Comparison of ENCODE assay signal across 8 mouse cellular contexts in the genomic region with DNA sequence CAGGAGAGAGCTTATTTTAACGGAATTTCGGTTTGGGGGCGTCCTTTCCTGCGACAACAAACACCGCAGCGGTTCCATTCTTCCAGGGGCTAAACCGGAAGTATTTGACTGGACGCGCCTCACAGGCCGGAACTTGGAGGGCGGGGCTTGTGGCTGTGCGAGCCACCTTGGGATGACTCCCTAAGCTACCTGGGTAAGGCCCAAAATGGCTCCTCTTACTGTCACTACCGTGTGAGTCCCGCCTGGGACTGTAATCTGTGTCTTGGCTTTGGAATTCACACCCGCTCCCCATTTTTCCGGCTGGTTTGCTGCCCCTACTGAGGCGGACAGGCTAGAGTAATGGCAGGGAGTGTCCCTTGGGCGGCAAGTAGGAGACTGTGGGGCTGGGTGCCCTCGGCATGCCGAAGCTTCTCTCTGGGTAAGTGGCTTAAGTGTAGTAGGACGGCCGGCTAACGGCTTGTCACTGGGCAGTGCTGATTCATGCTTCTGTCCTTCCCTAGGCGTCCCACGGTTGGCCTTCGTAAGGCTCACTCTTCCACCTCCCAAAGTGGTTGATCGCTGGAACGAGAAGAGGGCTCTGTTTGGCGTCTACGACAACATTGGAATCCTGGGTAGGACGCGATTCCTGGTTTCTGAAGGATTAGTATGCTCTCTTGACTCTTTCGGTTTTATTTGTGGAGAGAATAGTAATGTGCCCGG. TPM values are rescaled to one million over a fixed set of nuclear protein-coding genes. Genes with fewer than 3 reads are reported as not detected.
DNase-seq lines count a peak whose midpoint lies in the region; ATAC-seq lines count a peak whose summit lies in the region.

No protein-coding gene starts in this region.

- H3K4me2 ChIP-seq in heart, embryonic 14.5 days (ENCODE audit: low read length), result peak overlapping the region; percentile 90
- peak overlapping the region; percentile 75 for H3K4me2 ChIP-seq in liver, embryonic 13.5 days
- peak overlapping the region; percentile 74 for H3K4me2 ChIP-seq in stomach, embryonic 16.5 days (ENCODE audit: low read depth, low read length)

- H3K4me3 ChIP-seq in brown adipose tissue, adult 24 weeks (ENCODE audit: insufficient read depth, low read depth, low read length), result peak overlapping the region; percentile 83
- peak overlapping the region; percentile 55 to 80 for H3K4me3 ChIP-seq in heart, embryonic 14.5 days (ENCODE audit: control insufficient read depth in 1 of 2, insufficient read depth in 1 of 2, low read depth in 1 of 2, low read length in 2 of 2)
- peak overlapping the region; percentile 83 for H3K4me3 ChIP-seq in liver, embryonic 13.5 days (replicated peaks)
- H3K4me3 ChIP-seq in stomach, embryonic 16.5 days (replicated peaks; ENCODE audit: low read length), result peak overlapping the region; percentile 91

- H3K27me3 ChIP-seq in heart, embryonic 14.5 days (ENCODE audit: control insufficient read depth, insufficient read depth, low read length), result no peaks in the 10 kb centered on the region
- no peaks in the 10 kb centered on the region for H3K27me3 ChIP-seq in liver, embryonic 13.5 days
- H3K27me3 ChIP-seq in stomach, embryonic 16.5 days (ENCODE audit: control insufficient read depth, insufficient read depth, low read length), result no peaks in the 10 kb centered on the region

- ATAC-seq in heart, embryonic 14.5 days (ENCODE audit: insufficient number of reproducible peaks, insufficient read depth, low FRiP score, low read depth), result peak; percentile 92; the same call in 1 of the 2 replicates
- ATAC-seq in liver, embryonic 13.5 days (ENCODE audit: low read depth), result peak; percentile 88
- ATAC-seq in stomach, embryonic 16.5 days (ENCODE audit: insufficient read depth, low FRiP score), result peak; percentile 95

- peaks cover 55% of the 10 kb centered on the region for H3K36me3 ChIP-seq in heart, embryonic 14.5 days (ENCODE audit: control insufficient read depth, insufficient read depth, low read length)
- peaks cover 51% of the 10 kb centered on the region for H3K36me3 ChIP-seq in liver, embryonic 13.5 days
- H3K36me3 ChIP-seq in stomach, embryonic 16.5 days (ENCODE audit: control insufficient read depth, insufficient read depth, low read length), result peaks cover 14% of the 10 kb centered on the region; the same call in 1 of the 2 replicates

- peak; percentile 92 for DNase-seq in CD4-positive, CD25-positive, alpha-beta regulatory T cell, adult 2 months (ENCODE audit: low read depth, low spot score)
- peak; percentile 57 for DNase-seq in fibroblast of lung, adult 2 months (ENCODE audit: low read depth)
- peak; percentile 95 for DNase-seq in kidney, postnatal 14 days
- peak; percentile 89 for DNase-seq in liver, embryonic 13.5 days
- DNase-seq in neural tube, embryonic 10.5 days (ENCODE audit: extremely low spot score, low spot score), result peak; percentile 92

- H3K9me3 ChIP-seq in heart, embryonic 14.5 days (ENCODE audit: control insufficient read depth, low read length), result no peaks in the 10 kb centered on the region
- H3K9me3 ChIP-seq in liver, embryonic 13.5 days (replicated peaks), result no peaks in the 10 kb centered on the region
- no peaks in the 10 kb centered on the region for H3K9me3 ChIP-seq in stomach, embryonic 16.5 days (replicated peaks; ENCODE audit: control insufficient read depth, low read length)

- peak overlapping the region; percentile 94 for H3K27ac ChIP-seq in brown adipose tissue, adult 24 weeks (replicated peaks; ENCODE audit: low read depth, low read length)
- H3K27ac ChIP-seq in heart, embryonic 14.5 days (replicated peaks in 1 of 2; ENCODE audit: control insufficient read depth in 1 of 2, insufficient read depth in 1 of 2, low read depth in 2 of 2, low read length in 2 of 2), result peak overlapping the region; percentile 93 to 100
- peak overlapping the region; percentile 100 for H3K27ac ChIP-seq in liver, embryonic 13.5 days
- H3K27ac ChIP-seq in stomach, embryonic 16.5 days (ENCODE audit: low read length), result peak overlapping the region; percentile 100

- H3K9ac ChIP-seq in heart, embryonic 14.5 days (ENCODE audit: low read length), result peak overlapping the region; percentile 92
- H3K9ac ChIP-seq in liver, embryonic 13.5 days, result peak overlapping the region; percentile 92
- peak overlapping the region; percentile 89 for H3K9ac ChIP-seq in stomach, embryonic 16.5 days (ENCODE audit: low read length)

- 0 out of 2 replicates have a peak, but pooled peaks cover 2% of the 10 kb centered on the region for H3K4me1 ChIP-seq in brown adipose tissue, adult 24 weeks (ENCODE audit: control insufficient read depth, insufficient read depth, insufficient read length, low read length)
- peaks cover 2 to 21% of the 10 kb centered on the region in 2 experiments; a peak in 2 of 4 replicates for H3K4me1 ChIP-seq in heart, embryonic 14.5 days (ENCODE audit: control insufficient read depth in 2 of 2, insufficient read depth in 2 of 2, low read length in 2 of 2)
- peaks cover 46% of the 10 kb centered on the region for H3K4me1 ChIP-seq in liver, embryonic 13.5 days (replicated peaks)
- H3K4me1 ChIP-seq in stomach, embryonic 16.5 days (ENCODE audit: control insufficient read depth, insufficient read depth, low read length), result peaks cover 15% of the 10 kb centered on the region

- WGBS in heart, embryonic 14.5 days, result under 1% methylated on average over 34 of the region's 34 CpGs
- under 1% methylated on average over 34 of the region's 34 CpGs for WGBS in liver, embryonic 13.5 days (ENCODE audit: insufficient replicate concordance)
- under 1% methylated on average over 34 of the region's 34 CpGs for WGBS in stomach, embryonic 16.5 days

RNA-seq across cellular contexts. Expression of a gene that starts 0.6 kb away (rescaled TPM):
- 316 and 439 TPM in 2 replicates for polyA plus RNA-seq in brown adipose tissue, adult 24 weeks (2012; ENCODE audit: insufficient read depth, insufficient read length, missing spikeins)
- 261 and 264 TPM in 2 replicates for polyA plus RNA-seq in heart, embryonic 14.5 days (2014; fragmentation: Nextera tagmentation; extraction: Ambion mirVana)
- 217 and 225 TPM in 2 replicates for polyA plus RNA-seq in liver, embryonic 13.5 days (2015; fragmentation: Nextera tagmentation; extraction: Ambion mirVana)
- 212 and 232 TPM in 2 replicates for polyA plus RNA-seq in stomach, embryonic 16.5 days (2015; fragmentation: Nextera tagmentation; extraction: Ambion mirVana)

RNA-seq across cellular contexts. Expression of a gene that starts 0.7 kb away (rescaled TPM):
- polyA plus RNA-seq in brown adipose tissue, adult 24 weeks (2012; ENCODE audit: insufficient read depth, insufficient read length, missing spikeins), result 7.5 and 9.2 TPM in 2 replicates
- polyA plus RNA-seq in heart, embryonic 14.5 days (2014; fragmentation: Nextera tagmentation; extraction: Ambion mirVana), result 66.0 and 67.5 TPM in 2 replicates
- 94.5 and 101 TPM in 2 replicates for polyA plus RNA-seq in liver, embryonic 13.5 days (2015; fragmentation: Nextera tagmentation; extraction: Ambion mirVana)
- polyA plus RNA-seq in stomach, embryonic 16.5 days (2015; fragmentation: Nextera tagmentation; extraction: Ambion mirVana), result 90.3 and 102 TPM in 2 replicates

RNA-seq across cellular contexts. Expression of a gene that starts 23.2 kb away (rescaled TPM):
- 5.4 and 7.7 TPM in 2 replicates for polyA plus RNA-seq in brown adipose tissue, adult 24 weeks (2012; ENCODE audit: insufficient read depth, insufficient read length, missing spikeins)
- polyA plus RNA-seq in heart, embryonic 14.5 days (2014; fragmentation: Nextera tagmentation; extraction: Ambion mirVana), result 2.6 and 2.7 TPM in 2 replicates
- polyA plus RNA-seq in liver, embryonic 13.5 days (2015; fragmentation: Nextera tagmentation; extraction: Ambion mirVana), result 1.6 and 2.1 TPM in 2 replicates
- 6.9 and 7.4 TPM in 2 replicates for polyA plus RNA-seq in stomach, embryonic 16.5 days (2015; fragmentation: Nextera tagmentation; extraction: Ambion mirVana)

RNA-seq across cellular contexts. Expression of a gene that starts 25.9 kb away (rescaled TPM):
- 1,014 and 1,139 TPM in 2 replicates for polyA plus RNA-seq in brown adipose tissue, adult 24 weeks (2012; ENCODE audit: insufficient read depth, insufficient read length, missing spikeins)
- polyA plus RNA-seq in heart, embryonic 14.5 days (2014; fragmentation: Nextera tagmentation; extraction: Ambion mirVana), result 4,765 and 5,242 TPM in 2 replicates
- polyA plus RNA-seq in liver, embryonic 13.5 days (2015; fragmentation: Nextera tagmentation; extraction: Ambion mirVana), result 1,179 and 1,220 TPM in 2 replicates
- 1,523 and 1,787 TPM in 2 replicates for polyA plus RNA-seq in stomach, embryonic 16.5 days (2015; fragmentation: Nextera tagmentation; extraction: Ambion mirVana)

RNA-seq across cellular contexts. Expression of a gene that starts 39.5 kb away (rescaled TPM):
- 16.1 and 24.1 TPM in 2 replicates for polyA plus RNA-seq in brown adipose tissue, adult 24 weeks (2012; ENCODE audit: insufficient read depth, insufficient read length, missing spikeins)
- polyA plus RNA-seq in heart, embryonic 14.5 days (2014; fragmentation: Nextera tagmentation; extraction: Ambion mirVana), result 4.0 and 4.4 TPM in 2 replicates
- 5.2 TPM in 2 replicates for polyA plus RNA-seq in liver, embryonic 13.5 days (2015; fragmentation: Nextera tagmentation; extraction: Ambion mirVana)
- 9.0 and 9.6 TPM in 2 replicates for polyA plus RNA-seq in stomach, embryonic 16.5 days (2015; fragmentation: Nextera tagmentation; extraction: Ambion mirVana)

Comparison
In these comparisons a context has a peak if more than half of its experiments do, and no peak if none do; other contexts are left out.
1. Peak in every context shown above with its lines: DNase-seq, ATAC-seq, H3K4me3 ChIP-seq and H3K27ac ChIP-seq.